Mouse (Mus musculus): ENCODE results near the gene Plcd3. TPM values are rescaled to one million over a fixed set of nuclear protein-coding genes. Genes with fewer than 3 reads are reported as not detected.

The Plcd3 gene
- polyA plus RNA-seq, 1 experiment from 2014 or later = 3.8 TPM

GRCm38 (mm10) chr11:103081631-103082030, 19.8 kb downstream of the Plcd3 start:
- H3K9ac ChIP-seq = no peak overlapping the region
- H3K4me2 ChIP-seq = no peak overlapping the region
- no peaks in the 10 kb centered on the region; the same call in 1 of the 2 replicates for H3K9me3 ChIP-seq
- no peaks in the 10 kb centered on the region for H3K36me3 ChIP-seq (replicated peaks)
- no peak overlapping the region for H3K27ac ChIP-seq
- H3K4me1 ChIP-seq = peaks cover 14% of the 10 kb centered on the region
- H3K27me3 ChIP-seq (replicated peaks) = peaks cover 37% of the 10 kb centered on the region
- H3K4me3 ChIP-seq = no peak overlapping the region
- 66% methylated on average over 6 of the region's 6 CpGs for WGBS
- ATAC-seq (replicated peaks) = no peak

- Histone ChIP-seq H3K27me3 (replicated peaks) (peaks cover 37% of the 10 kb centered on the region), H3K4me2 (peak overlapping the region; percentile 57), H3K36me3 (replicated peaks) (no peaks in the 10 kb centered on the region), H3K4me1 (peaks cover 14% of the 10 kb centered on the region), H3K4me3 (peak overlapping the region; percentile 30), H3K9ac (peak overlapping the region; percentile 29; the same call in 1 of the 2 replicates), H3K9me3 (no peaks in the 10 kb centered on the region; the same call in 1 of the 2 replicates), H3K27ac (no peak overlapping the region)
- WGBS = 2% methylated on average over 43 of the region's 43 CpGs
- ATAC-seq (replicated peaks) = peak; percentile 65; the same call in 1 of the 2 replicates
These were observed 21.0 kb downstream of the Plcd3 start for GRCm38 (mm10) chr11:103080323-103081091.

GRCm38 (mm10) chr11:103078131-103078530, 23.3 kb downstream of the Plcd3 start:
- no peaks in the 10 kb centered on the region for H3K36me3 ChIP-seq (replicated peaks)
- WGBS = 78% methylated on average over 11 of the region's 11 CpGs
- no peak overlapping the region for H3K4me3 ChIP-seq
- H3K4me1 ChIP-seq = peaks cover 14% of the 10 kb centered on the region
- peaks cover 37% of the 10 kb centered on the region for H3K27me3 ChIP-seq (replicated peaks)
- H3K27ac ChIP-seq = no peak overlapping the region
- H3K9ac ChIP-seq = no peak overlapping the region
- no peak for ATAC-seq (replicated peaks)
- no peak overlapping the region for H3K4me2 ChIP-seq
- no peaks in the 10 kb centered on the region for H3K9me3 ChIP-seq

GRCm38 (mm10) chr11:103076581-103076980, 24.9 kb downstream of the Plcd3 start:
- Histone ChIP-seq H3K9ac (no peak overlapping the region), H3K27ac (no peak overlapping the region), H3K27me3 (replicated peaks) (peaks cover 26% of the 10 kb centered on the region), H3K4me2 (no peak overlapping the region), H3K9me3 (no peaks in the 10 kb centered on the region), H3K4me1 (peaks cover 14% of the 10 kb centered on the region), H3K36me3 (replicated peaks) (no peaks in the 10 kb centered on the region), H3K4me3 (no peak overlapping the region)
- ATAC-seq (replicated peaks) = no peak
- WGBS = 88% methylated on average over 8 of the region's 8 CpGs

- Histone ChIP-seq H3K4me3 (no peak overlapping the region), H3K9me3 (no peaks in the 10 kb centered on the region), H3K9ac (no peak overlapping the region), H3K4me2 (no peak overlapping the region), H3K27ac (no peak overlapping the region), H3K27me3 (replicated peaks) (peaks cover 21% of the 10 kb centered on the region), H3K4me1 (peaks cover 11% of the 10 kb centered on the region), H3K36me3 (replicated peaks) (no peaks in the 10 kb centered on the region)
- WGBS = 96% methylated on average over 7 of the region's 7 CpGs
- ATAC-seq (replicated peaks) = no peak
These were observed 25.4 kb downstream of the Plcd3 start for GRCm38 (mm10) chr11:103076010-103076409.

- H3K9ac ChIP-seq = no peak overlapping the region
- no peaks in the 10 kb centered on the region for H3K36me3 ChIP-seq (replicated peaks)
- no peak for ATAC-seq (replicated peaks)
- H3K4me3 ChIP-seq = no peak overlapping the region
- WGBS = 22% methylated on average over 10 of the region's 10 CpGs
- peaks cover 9% of the 10 kb centered on the region for H3K27me3 ChIP-seq (replicated peaks)
- H3K4me2 ChIP-seq = no peak overlapping the region
- no peaks in the 10 kb centered on the region for H3K9me3 ChIP-seq
- H3K4me1 ChIP-seq = no peaks in the 10 kb centered on the region; the same call in 1 of the 2 replicates
- H3K27ac ChIP-seq = no peak overlapping the region
These were observed 26.6 kb downstream of the Plcd3 start for GRCm38 (mm10) chr11:103074796-103075323.

GRCm38 (mm10) chr11:103074121-103074650, 27.3 kb downstream of the Plcd3 start:
- 56% methylated on average over 10 of the region's 10 CpGs for WGBS

GRCm38 (mm10) chr11:103073671-103074070, 27.8 kb downstream of the Plcd3 start:
- Histone ChIP-seq H3K27me3 (replicated peaks) (no peaks in the 10 kb centered on the region), H3K4me2 (no peak overlapping the region), H3K4me1 (no peaks in the 10 kb centered on the region; the same call in 1 of the 2 replicates), H3K36me3 (replicated peaks) (peaks cover under 1% of the 10 kb centered on the region; the same call in 1 of the 2 replicates), H3K9me3 (no peaks in the 10 kb centered on the region), H3K9ac (no peak overlapping the region), H3K27ac (no peak overlapping the region), H3K4me3 (no peak overlapping the region)
- ATAC-seq (replicated peaks) = no peak
- 77% methylated on average over 7 of the region's 7 CpGs for WGBS

More at GRCm38 (mm10) chr11:103074121-103074650, 27.3 kb downstream of the Plcd3 start:
- Histone ChIP-seq H3K36me3 (replicated peaks) (no peaks in the 10 kb centered on the region), H3K27ac (no peak overlapping the region), H3K4me2 (no peak overlapping the region), H3K4me3 (no peak overlapping the region), H3K4me1 (no peaks in the 10 kb centered on the region; the same call in 1 of the 2 replicates), H3K9ac (no peak overlapping the region), H3K9me3 (no peaks in the 10 kb centered on the region), H3K27me3 (replicated peaks) (peaks cover 2% of the 10 kb centered on the region; the same call in 1 of the 2 replicates)
- no peak for ATAC-seq (replicated peaks)

- H3K4me3 ChIP-seq = no peak overlapping the region
- H3K36me3 ChIP-seq (replicated peaks) = peaks cover 27% of the 10 kb centered on the region
- no peak overlapping the region for H3K4me2 ChIP-seq
- no peak overlapping the region for H3K27ac ChIP-seq
- no peaks in the 10 kb centered on the region; the same call in 1 of the 2 replicates for H3K4me1 ChIP-seq
- no peak for ATAC-seq (replicated peaks)
- no peaks in the 10 kb centered on the region for H3K9me3 ChIP-seq
- no peaks in the 10 kb centered on the region for H3K27me3 ChIP-seq (replicated peaks)
- WGBS = 93% methylated on average over 10 of the region's 10 CpGs
- H3K9ac ChIP-seq = no peak overlapping the region
These were observed 31.1 kb downstream of the Plcd3 start for GRCm38 (mm10) chr11:103070322-103070880.

- H3K36me3 ChIP-seq (replicated peaks) = peaks cover 27% of the 10 kb centered on the region
- no peaks in the 10 kb centered on the region; the same call in 1 of the 2 replicates for H3K4me1 ChIP-seq
- no peak for ATAC-seq (replicated peaks)
- H3K27ac ChIP-seq = no peak overlapping the region
- 96% methylated on average over 2 of the region's 2 CpGs for WGBS
- no peak overlapping the region for H3K9ac ChIP-seq
- H3K4me3 ChIP-seq = no peak overlapping the region
- H3K9me3 ChIP-seq = no peaks in the 10 kb centered on the region
- no peaks in the 10 kb centered on the region for H3K27me3 ChIP-seq (replicated peaks)
- H3K4me2 ChIP-seq = no peak overlapping the region
These were observed 31.7 kb downstream of the Plcd3 start for GRCm38 (mm10) chr11:103069731-103070130.

GRCm38 (mm10) chr11:103068884-103069283, 32.6 kb downstream of the Plcd3 start:
- H3K4me3 ChIP-seq = no peak overlapping the region
- no peak overlapping the region for H3K27ac ChIP-seq
- H3K9ac ChIP-seq = no peak overlapping the region
- H3K27me3 ChIP-seq (replicated peaks) = no peaks in the 10 kb centered on the region
- peaks cover 36% of the 10 kb centered on the region for H3K36me3 ChIP-seq (replicated peaks)
- 89% methylated on average over 11 of the region's 11 CpGs for WGBS
- H3K4me2 ChIP-seq = no peak overlapping the region
- H3K4me1 ChIP-seq = no peaks in the 10 kb centered on the region
- no peaks in the 10 kb centered on the region for H3K9me3 ChIP-seq
- ATAC-seq (replicated peaks) = no peak

GRCm38 (mm10) chr11:103068272-103068671, 33.2 kb downstream of the Plcd3 start:
- Histone ChIP-seq H3K27me3 (replicated peaks) (no peaks in the 10 kb centered on the region), H3K36me3 (replicated peaks) (peaks cover 42% of the 10 kb centered on the region), H3K4me2 (no peak overlapping the region), H3K4me3 (no peak overlapping the region), H3K9ac (no peak overlapping the region), H3K4me1 (no peaks in the 10 kb centered on the region), H3K9me3 (no peaks in the 10 kb centered on the region), H3K27ac (no peak overlapping the region)
- 94% methylated on average over 4 of the region's 4 CpGs for WGBS
- no peak for ATAC-seq (replicated peaks)
